Mouse (Mus musculus): ENCODE measurements around the gene Arsb. TPM values are rescaled to one million over a fixed set of nuclear protein-coding genes. Genes with fewer than 3 reads are reported as not detected.
A peak's percentile ranks its signal among the peaks of the same experiment; 100 is the strongest.

The Arsb gene
- polyA plus RNA-seq, 1 experiment, result not detected

- WGBS, result 94% methylated on average over 6 of the region's 6 CpGs
- Histone ChIP-seq H3K27ac (ENCODE audit: insufficient read depth, low read depth, low read length) (no peak overlapping the region), H3K4me3 (ENCODE audit: insufficient read depth, low read depth, low read length) (no peak overlapping the region), H3K4me1 (ENCODE audit: control insufficient read depth, insufficient read depth, low read length) (no peaks in the 10 kb centered on the region; the same call in 1 of the 2 replicates)
- TF ChIP-seq POLR2A (IDR thresholded peaks at IDR 0.05; ENCODE audit: insufficient read depth, low read depth, low read length) (no peak), CTCF (IDR thresholded peaks at IDR 0.05; ENCODE audit: insufficient read depth, low read depth, low read length) (no peak)
These were observed 13.9 kb upstream of the Arsb start for GRCm38 (mm10) chr13:93757514-93757913.

- TF ChIP-seq CTCF (IDR thresholded peaks at IDR 0.05; ENCODE audit: insufficient read depth, low read depth, low read length) (no peak), POLR2A (IDR thresholded peaks at IDR 0.05; ENCODE audit: insufficient read depth, low read depth, low read length) (no peak)
- Histone ChIP-seq H3K4me3 (ENCODE audit: insufficient read depth, low read depth, low read length) (no peak overlapping the region), H3K27ac (ENCODE audit: insufficient read depth, low read depth, low read length) (no peak overlapping the region), H3K4me1 (ENCODE audit: control insufficient read depth, insufficient read depth, low read length) (no peaks in the 10 kb centered on the region; the same call in 1 of the 2 replicates)
- 45% methylated on average over 14 of the region's 14 CpGs for WGBS
These were observed 13.1 kb upstream of the Arsb start for GRCm38 (mm10) chr13:93758149-93758898.

- TF ChIP-seq CTCF (IDR thresholded peaks at IDR 0.05; ENCODE audit: insufficient read depth, low read depth, low read length) (no peak), POLR2A (IDR thresholded peaks at IDR 0.05; ENCODE audit: insufficient read depth, low read depth, low read length) (no peak)
- WGBS, result 95% methylated on average over 8 of the region's 8 CpGs
These were observed 9.6 kb upstream of the Arsb start for GRCm38 (mm10) chr13:93761831-93762230.

GRCm38 (mm10) chr13:93762879-93763278 lies 8.6 kb upstream of the Arsb start:
- 92% methylated on average over 3 of the region's 3 CpGs for WGBS
- H3K4me3 ChIP-seq (ENCODE audit: insufficient read depth, low read depth, low read length), result no peak overlapping the region
- no peaks in the 10 kb centered on the region; the same call in 1 of the 2 replicates for H3K4me1 ChIP-seq (ENCODE audit: control insufficient read depth, insufficient read depth, low read length)
- TF ChIP-seq POLR2A (IDR thresholded peaks at IDR 0.05; ENCODE audit: insufficient read depth, low read depth, low read length), result no peak
- no peak for TF ChIP-seq CTCF (IDR thresholded peaks at IDR 0.05; ENCODE audit: insufficient read depth, low read depth, low read length)
- H3K27ac ChIP-seq (ENCODE audit: insufficient read depth, low read depth, low read length), result no peak overlapping the region

More at GRCm38 (mm10) chr13:93761831-93762230, 9.6 kb upstream of the Arsb start:
- H3K27ac ChIP-seq (ENCODE audit: insufficient read depth, low read depth, low read length), result no peak overlapping the region
- no peak overlapping the region for H3K4me3 ChIP-seq (ENCODE audit: insufficient read depth, low read depth, low read length)
- H3K4me1 ChIP-seq (ENCODE audit: control insufficient read depth, insufficient read depth, low read length), result no peaks in the 10 kb centered on the region; the same call in 1 of the 2 replicates

- Histone ChIP-seq H3K27ac (ENCODE audit: insufficient read depth, low read depth, low read length) (no peak overlapping the region), H3K4me1 (ENCODE audit: control insufficient read depth, insufficient read depth, low read length) (no peaks in the 10 kb centered on the region), H3K4me3 (ENCODE audit: insufficient read depth, low read depth, low read length) (no peak overlapping the region)
- WGBS, result 92% methylated on average over 13 of the region's 13 CpGs
- no peak for TF ChIP-seq POLR2A (IDR thresholded peaks at IDR 0.05; ENCODE audit: insufficient read depth, low read depth, low read length)
- TF ChIP-seq CTCF (IDR thresholded peaks at IDR 0.05; ENCODE audit: insufficient read depth, low read depth, low read length), result no peak
These were observed 7.0 kb upstream of the Arsb start for GRCm38 (mm10) chr13:93764321-93764973.

- WGBS, result 22% methylated on average over 9 of the region's 9 CpGs
- Histone ChIP-seq H3K4me1 (ENCODE audit: control insufficient read depth, insufficient read depth, low read length) (peaks cover 3% of the 10 kb centered on the region; the same call in 1 of the 2 replicates), H3K27ac (ENCODE audit: insufficient read depth, low read depth, low read length) (peak overlapping the region; percentile 99), H3K4me3 (ENCODE audit: insufficient read depth, low read depth, low read length) (peak overlapping the region; percentile 94)
- TF ChIP-seq POLR2A (IDR thresholded peaks at IDR 0.05; ENCODE audit: insufficient read depth, low read depth, low read length), result no peak
- TF ChIP-seq CTCF (IDR thresholded peaks at IDR 0.05; ENCODE audit: insufficient read depth, low read depth, low read length), result no peak
These were observed 321 bp upstream of the Arsb start for GRCm38 (mm10) chr13:93771031-93771587.

GRCm38 (mm10) chr13:93772279-93772636 lies 828 bp downstream of the Arsb start:
- 12% methylated on average over 8 of the region's 8 CpGs for WGBS
- Histone ChIP-seq H3K4me1 (ENCODE audit: control insufficient read depth, insufficient read depth, low read length) (peaks cover 3% of the 10 kb centered on the region; the same call in 1 of the 2 replicates), H3K4me3 (ENCODE audit: insufficient read depth, low read depth, low read length) (peak overlapping the region; percentile 94), H3K27ac (ENCODE audit: insufficient read depth, low read depth, low read length) (peak overlapping the region; percentile 99)
- TF ChIP-seq POLR2A (IDR thresholded peaks at IDR 0.05; ENCODE audit: insufficient read depth, low read depth, low read length) (no peak), CTCF (IDR thresholded peaks at IDR 0.05; ENCODE audit: insufficient read depth, low read depth, low read length) (no peak)

GRCm38 (mm10) chr13:93772861-93773260 lies 1.4 kb downstream of the Arsb start:
- no peak for TF ChIP-seq POLR2A (IDR thresholded peaks at IDR 0.05; ENCODE audit: insufficient read depth, low read depth, low read length)
- TF ChIP-seq CTCF (IDR thresholded peaks at IDR 0.05; ENCODE audit: insufficient read depth, low read depth, low read length), result no peak
- H3K4me1 ChIP-seq (ENCODE audit: control insufficient read depth, insufficient read depth, low read length), result peaks cover 3% of the 10 kb centered on the region; the same call in 1 of the 2 replicates
- H3K27ac ChIP-seq (ENCODE audit: insufficient read depth, low read depth, low read length), result peak overlapping the region; percentile 99
- 0 out of 2 replicates have a peak overlapping the region, but pooled peaks have one; percentile 94 for H3K4me3 ChIP-seq (ENCODE audit: insufficient read depth, low read depth, low read length)
- WGBS, result 34% methylated on average over 7 of the region's 7 CpGs
